Mouse (Mus musculus): ENCODE measurements around the gene Cspg4. TPM values are rescaled to one million over a fixed set of nuclear protein-coding genes. Genes with fewer than 3 reads are reported as not detected.
A peak's percentile ranks its signal among the peaks of the same experiment; 100 is the strongest.

Cspg4 gene
- total RNA-seq (2021) = 10 to 100 TPM; 44.4 to 46.1 TPM
- long read RNA-seq, experiment 1, full-length matches to known transcripts = 1 of 28 reads
- long read RNA-seq, experiment 1, partial matches to known transcripts = 26 of 28 reads
- long read RNA-seq, experiment 1, other reads (novel, unspliced or antisense) = 1 of 28 reads
- long read RNA-seq, experiment 2, full-length matches to known transcripts = 9 of 43 reads
- long read RNA-seq, experiment 2, partial matches to known transcripts = 34 of 43 reads
- long read RNA-seq, experiment 2, other reads (novel, unspliced or antisense) = 0 of 43 reads

DNA sequence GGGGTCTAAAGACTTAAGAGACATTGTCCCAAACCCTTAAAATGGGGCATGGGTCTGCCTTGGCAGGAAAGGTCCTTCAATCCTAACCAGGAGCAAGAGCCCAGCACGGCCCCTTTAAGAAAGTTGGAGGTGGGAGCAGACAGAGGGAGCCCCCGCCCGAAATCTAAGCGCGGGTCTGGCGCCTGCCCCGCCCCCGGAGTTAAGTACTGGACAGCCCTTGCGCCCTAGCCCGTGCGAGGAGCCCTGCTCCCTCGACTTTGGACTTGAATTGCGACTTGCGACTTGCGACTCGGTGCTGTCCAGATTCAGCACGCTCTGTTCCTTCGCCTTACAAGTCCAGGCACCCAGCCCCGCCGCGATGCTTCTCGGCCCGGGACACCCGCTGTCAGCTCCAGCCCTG is at the start of gene Cspg4:
TSS of gene Cspg4 (plus strand) at position 202 of the 400 bp plus-strand sequence.
- DNase-seq (ENCODE audit: low spot score in 2 of 2) = peak; percentile 68 to 84

GRCm38 (mm10) chr9:56824900-56825299 is 39.9 kb upstream of the Cspg4 start:
- DNase-seq (ENCODE audit: low spot score in 2 of 2) = no peak

DNA sequence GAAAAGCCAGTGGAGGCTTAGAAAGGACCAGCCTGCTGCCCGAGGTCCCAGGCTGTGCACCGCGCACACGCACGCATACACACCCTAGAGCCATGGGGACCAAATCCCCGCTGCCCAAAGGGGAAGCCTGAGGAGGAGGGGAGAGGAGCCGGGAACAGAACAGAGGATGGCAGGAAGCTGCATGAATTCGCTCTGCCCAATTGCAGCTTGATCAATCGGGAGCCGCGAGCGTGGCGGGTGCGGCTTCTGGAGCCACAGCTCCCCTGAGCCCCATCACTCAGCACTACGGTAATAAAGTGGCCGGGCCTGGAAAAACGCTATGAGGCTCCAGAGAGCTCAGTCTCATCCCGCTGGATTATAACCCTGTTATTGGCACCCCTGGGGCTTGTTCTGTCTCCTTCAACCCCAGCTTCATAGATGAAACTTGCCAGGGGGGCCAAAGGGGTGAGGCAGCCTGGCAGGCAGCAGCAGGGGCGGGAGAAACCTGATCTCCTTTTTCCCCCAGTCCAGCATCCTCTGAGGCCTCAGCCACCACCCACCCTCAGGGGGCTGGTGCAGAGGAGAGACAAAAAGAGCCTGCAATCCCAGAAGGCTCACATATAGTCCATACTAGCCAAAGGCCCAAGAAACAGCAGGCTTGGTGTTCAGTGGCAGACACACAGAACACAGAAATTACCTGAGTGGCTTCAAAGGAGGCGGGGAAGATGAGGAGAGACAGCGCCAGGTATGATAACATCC is 39.2 kb upstream of the Cspg4 start:
- no peak for DNase-seq (ENCODE audit: low spot score in 2 of 2)

DNA sequence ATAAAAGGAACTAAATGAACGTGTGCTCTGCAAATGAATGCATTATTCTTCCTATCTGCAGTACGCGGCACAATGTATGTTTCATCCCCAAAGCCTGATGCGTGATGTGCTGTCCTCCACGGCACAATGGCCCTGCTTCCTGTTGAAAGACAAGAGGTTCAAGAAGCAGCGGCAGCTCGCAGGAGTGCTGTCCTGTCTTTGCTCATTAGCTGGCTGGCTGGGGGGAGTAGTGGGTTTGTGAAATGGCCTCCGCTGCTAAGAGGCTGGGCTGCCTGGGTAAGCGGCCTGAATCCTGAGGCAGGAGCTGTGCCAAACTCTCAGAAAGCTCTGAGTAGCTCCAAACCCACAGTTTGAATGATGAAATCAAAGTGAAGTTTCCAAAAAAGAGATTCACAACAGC is 36.7 kb upstream of the Cspg4 start:
- no peak for DNase-seq (ENCODE audit: low spot score in 2 of 2)

- DNase-seq (ENCODE audit: low spot score in 2 of 2) = no peak
Observed at GRCm38 (mm10) chr9:56828841-56829240, 36.0 kb upstream of the Cspg4 start.

DNA sequence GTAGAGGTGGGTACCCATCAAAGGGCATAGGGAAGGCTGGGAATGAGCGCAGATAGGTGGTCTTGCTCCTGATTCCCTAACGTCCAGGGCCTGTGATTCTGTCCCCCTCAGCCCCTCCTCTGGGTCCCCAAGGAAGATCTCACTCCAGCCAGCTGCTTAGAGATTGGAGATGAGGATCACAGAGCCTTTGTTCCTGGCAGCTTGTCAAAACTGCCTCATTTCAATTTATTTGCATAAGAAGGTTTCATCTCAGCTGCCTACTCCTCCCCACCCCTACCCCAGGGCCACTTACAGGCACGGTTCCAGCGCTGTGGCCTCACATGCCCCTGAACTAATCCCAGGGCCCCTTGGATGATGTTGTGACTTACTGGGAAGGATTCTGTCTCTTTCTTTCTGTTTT is 34.7 kb upstream of the Cspg4 start:
- peak; percentile 42 to 61 for DNase-seq (ENCODE audit: low spot score in 2 of 2)

GRCm38 (mm10) chr9:56831904-56832303 is 32.9 kb upstream of the Cspg4 start:
- DNase-seq (ENCODE audit: low spot score in 2 of 2) = no peak

GRCm38 (mm10) chr9:56832900-56833299 is 31.9 kb upstream of the Cspg4 start:
- DNase-seq (ENCODE audit: low spot score in 2 of 2) = no peak

GRCm38 (mm10) chr9:56835152-56835551 is 29.7 kb upstream of the Cspg4 start:
- DNase-seq (ENCODE audit: low spot score in 2 of 2) = no peak

- DNase-seq (ENCODE audit: low spot score in 2 of 2) = no peak
Observed at GRCm38 (mm10) chr9:56840721-56841120, 24.1 kb upstream of the Cspg4 start.

DNA sequence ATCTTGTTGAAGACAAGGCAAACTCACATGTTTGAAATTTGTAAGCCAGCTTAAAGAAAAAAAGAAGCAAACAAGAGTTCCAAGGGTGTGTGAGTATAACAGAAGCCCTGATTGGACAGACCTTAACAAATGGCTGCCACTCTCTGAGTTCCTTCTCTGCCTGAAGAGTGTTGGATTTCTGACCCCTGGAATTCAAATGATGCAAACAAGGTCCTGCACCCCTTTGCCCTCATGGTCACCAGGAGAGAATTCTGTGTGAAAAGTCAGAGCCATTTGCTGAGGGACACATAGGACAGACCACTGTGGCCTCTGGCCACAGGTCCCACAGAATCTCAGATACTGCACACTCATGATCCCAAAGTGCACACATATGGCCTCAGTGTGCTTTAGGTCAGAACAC is 23.0 kb upstream of the Cspg4 start:
- no peak for DNase-seq (ENCODE audit: low spot score in 2 of 2)

- no peak for DNase-seq (ENCODE audit: low spot score in 2 of 2)
Observed at GRCm38 (mm10) chr9:56842303-56842719, 22.5 kb upstream of the Cspg4 start.

- DNase-seq (ENCODE audit: low spot score in 2 of 2) = peak; percentile 63 to 81
Observed at GRCm38 (mm10) chr9:56843679-56844188, 21.1 kb upstream of the Cspg4 start.

GRCm38 (mm10) chr9:56844644-56845043 is 20.2 kb upstream of the Cspg4 start:
- DNase-seq (ENCODE audit: low spot score in 2 of 2) = no peak

- DNase-seq (ENCODE audit: low spot score in 2 of 2) = peak in 1 of 2 experiments; percentile 67
Observed at GRCm38 (mm10) chr9:56847523-56847922, 17.3 kb upstream of the Cspg4 start.

- DNase-seq (ENCODE audit: low spot score in 2 of 2) = no peak
Observed at GRCm38 (mm10) chr9:56850128-56850904, 14.5 kb upstream of the Cspg4 start.

DNA sequence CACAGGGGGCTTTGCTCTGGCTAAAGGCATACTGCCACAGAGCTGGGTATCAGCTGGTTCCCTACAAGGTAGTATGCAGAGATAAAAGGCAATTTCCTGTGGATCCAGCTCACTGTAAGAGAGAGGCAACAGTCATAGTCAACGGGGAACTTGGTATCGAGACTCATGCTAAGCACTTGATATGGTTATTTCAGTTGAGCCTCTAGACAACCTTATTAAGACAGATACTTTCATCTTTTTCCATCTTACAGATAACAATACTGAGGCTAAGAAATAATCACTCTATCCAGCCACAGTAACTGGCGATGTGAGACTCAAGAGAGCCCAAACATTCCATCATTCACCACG is 14.0 kb upstream of the Cspg4 start:
- DNase-seq (ENCODE audit: low spot score in 2 of 2) = no peak

GRCm38 (mm10) chr9:56851778-56852177 is 13.1 kb upstream of the Cspg4 start:
- DNase-seq (ENCODE audit: low spot score in 2 of 2) = peak; percentile 66 to 76

DNA sequence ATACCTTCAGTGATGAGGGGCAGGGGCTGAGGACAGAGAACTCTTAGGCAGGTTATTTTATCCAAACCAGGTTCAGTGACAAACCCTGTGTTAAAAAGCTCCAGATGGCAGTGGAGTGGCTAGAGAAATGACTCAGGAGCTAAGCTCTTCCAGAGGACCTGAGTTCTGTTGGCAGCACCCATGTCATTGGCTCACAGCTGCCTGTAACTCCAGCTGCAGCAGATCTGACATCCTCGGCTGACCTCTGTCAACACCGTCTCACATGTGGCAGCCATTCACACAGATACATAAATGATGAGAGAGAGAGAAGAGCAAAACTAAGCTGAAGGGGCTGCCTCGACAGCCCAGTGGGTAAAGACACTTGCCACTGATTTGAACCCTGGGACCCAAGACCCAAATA is 7.4 kb upstream of the Cspg4 start:
- DNase-seq (ENCODE audit: low spot score in 2 of 2) = no peak

DNA sequence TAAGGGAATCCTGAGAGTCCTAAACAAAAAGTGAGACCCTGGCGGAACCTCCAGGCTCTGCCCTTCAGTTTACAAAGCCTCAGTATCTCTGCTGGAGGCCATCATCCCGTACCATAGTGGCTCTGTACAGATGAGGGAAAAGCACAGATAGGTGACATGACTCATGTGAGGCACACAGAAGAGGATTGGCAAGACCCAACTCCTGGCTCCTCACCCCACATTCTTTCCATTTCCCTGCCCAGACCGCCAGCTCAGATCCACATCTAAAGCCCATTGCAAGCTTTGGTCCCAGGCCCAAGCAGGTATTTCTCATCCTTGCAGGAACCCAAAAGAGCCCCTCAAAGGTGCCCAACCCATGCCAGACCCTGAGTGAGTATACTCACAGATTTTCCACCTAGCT is 4.8 kb upstream of the Cspg4 start:
- no peak for DNase-seq (ENCODE audit: low spot score in 2 of 2)

DNA sequence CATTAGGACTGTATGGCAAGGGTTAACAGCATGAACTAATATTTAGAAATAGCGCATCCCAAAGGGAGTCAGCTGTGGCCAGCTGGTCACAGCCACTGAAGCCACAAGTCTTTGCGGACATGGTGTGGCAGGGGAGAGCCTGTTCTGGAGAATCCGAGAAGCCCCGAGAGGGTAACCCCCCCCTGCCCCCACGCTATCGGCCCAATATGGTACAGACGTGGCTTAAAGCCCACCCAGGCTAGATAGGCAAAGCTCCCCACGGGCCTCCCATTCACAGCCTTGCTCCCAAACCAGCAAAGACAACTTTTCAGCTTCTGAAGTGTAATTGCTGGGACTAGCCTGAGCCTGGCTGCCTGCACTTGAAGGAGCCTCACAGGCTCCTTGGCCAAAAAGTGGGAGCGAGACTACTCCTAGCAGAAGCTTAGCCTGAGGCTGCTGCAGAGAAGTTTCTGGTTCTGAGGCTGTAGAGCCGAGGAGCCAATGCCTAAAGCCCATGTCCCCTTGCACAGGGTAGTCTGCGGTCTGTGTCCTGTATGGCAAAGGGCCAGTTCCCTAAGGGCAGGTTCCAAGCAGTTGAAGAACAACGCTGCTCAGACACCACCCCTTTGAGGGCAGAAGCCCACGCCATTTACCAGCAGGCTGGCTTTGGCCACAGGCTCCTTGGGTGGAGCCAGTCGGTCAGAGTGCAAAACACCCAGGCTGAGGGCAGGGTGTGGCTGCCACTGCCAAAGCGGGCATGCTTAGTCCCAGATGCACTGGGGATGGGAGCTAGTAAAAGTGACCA is 4.2 kb upstream of the Cspg4 start:
- DNase-seq (ENCODE audit: low spot score in 2 of 2) = peak in 1 of 2 experiments; percentile 37
